Comparison of ENCODE assay signal across 25 mouse cellular contexts in genomic region chr1:74805340-74805835, GRCm38 (mm10). TPM values are rescaled to one million over a fixed set of nuclear protein-coding genes. Genes with fewer than 3 reads are reported as not detected.
"Had no signal": no experiment of that assay in that cellular context is flagged by ENCODE, and none has a peak within 500 bp of the region (broad histone marks: within the 10 kb centered on the region; RNA-seq: fewer than 3 reads in every experiment).

No protein-coding gene starts in this region.

- H3K27ac ChIP-seq: limb, embryonic 13.5 days; liver, embryonic 14.5 days; macrophage; midbrain, embryonic 12.5 days; midbrain, embryonic 15.5 days; neural tube, embryonic 13.5 days; stomach, embryonic 15.5 days had no signal

- H3K36me3 ChIP-seq: limb, embryonic 13.5 days; midbrain, embryonic 12.5 days; midbrain, embryonic 15.5 days; neural tube, embryonic 13.5 days; stomach, embryonic 15.5 days had no signal

- H3K9ac ChIP-seq: limb, embryonic 13.5 days; liver, embryonic 14.5 days; liver, postnatal 0 days; lung, embryonic 14.5 days; midbrain, embryonic 12.5 days; midbrain, embryonic 15.5 days; neural tube, embryonic 13.5 days; stomach, embryonic 15.5 days had no signal

- H3K9me3 ChIP-seq: limb, embryonic 13.5 days; midbrain, embryonic 12.5 days; midbrain, embryonic 15.5 days; neural tube, embryonic 13.5 days; stomach, embryonic 15.5 days had no signal

- H3K4me3 ChIP-seq: stomach, embryonic 15.5 days had no signal

- DNase-seq: kidney, adult 9 months; kidney, postnatal 14 days; kidney, postnatal 4 days; left cerebral cortex, postnatal 4 days; liver, postnatal 0 days; lung, embryonic 14.5 days; retina, postnatal 1 day; right cerebral cortex, postnatal 25 days; spleen, adult 18-20 months; thymus, adult 2 months; thymus, postnatal 14 days; thymus, postnatal 4 days had no signal

- H3K4me2 ChIP-seq: liver, embryonic 11.5 days; stomach, embryonic 15.5 days had no signal

- ATAC-seq: liver, postnatal 0 days; lung, postnatal 0 days; midbrain, embryonic 15.5 days had no signal

RNA-seq across cellular contexts. Expression of gene Wnt10a, which starts 14.1 kb away (rescaled TPM):
- total RNA-seq: megakaryocyte, adult 5-6 weeks; neutrophil, adult 5-6 weeks had no signal
- polyA plus RNA-seq: liver, embryonic 14.5 days; lung, embryonic 14.5 days; lung, postnatal 0 days; macrophage had no signal

RNA-seq across cellular contexts. Expression of gene Wnt6, which starts 33.7 kb away (rescaled TPM):
- total RNA-seq: neutrophil, adult 5-6 weeks had no signal
- polyA plus RNA-seq: macrophage had no signal

RNA-seq across cellular contexts. Expression of gene Cdk5r2, which starts 49.3 kb away (rescaled TPM):
- total RNA-seq: megakaryocyte, adult 5-6 weeks; neutrophil, adult 5-6 weeks had no signal
- polyA plus RNA-seq: kidney, embryonic 16.5 days; liver, postnatal 0 days; lung, embryonic 14.5 days; lung, postnatal 0 days; macrophage had no signal

RNA-seq across cellular contexts. Expression of gene Prkag3, which starts 56.4 kb away (rescaled TPM):
- total RNA-seq: left cerebral cortex, postnatal 14 days; left cerebral cortex, postnatal 4 days; megakaryocyte, adult 5-6 weeks had no signal
- polyA plus RNA-seq: liver, embryonic 11.5 days; liver, embryonic 14.5 days; macrophage; midbrain, embryonic 12.5 days; midbrain, embryonic 15.5 days; neural tube, embryonic 13.5 days had no signal
